Mouse (Mus musculus): ENCODE results near the gene Ift46. TPM values are rescaled to one million over a fixed set of nuclear protein-coding genes. Genes with fewer than 3 reads are reported as not detected.

The Ift46 gene
- 38.5 and 53.7 TPM in 2 replicates for total RNA-seq (2015)
- total RNA-seq (2017): 27.6 and 40.8 TPM in 2 replicates

- ATAC-seq (ENCODE audit: poor library complexity, severe bottlenecking): peak; percentile 93
Measured at GRCm38 (mm10) chr9:44767101-44768028, at the start of gene Ift46, which contains the start of gene Arcn1. Gene Ift46, plus strand, starts transcription at chr9:44767908. Gene Arcn1, minus strand, starts transcription at chr9:44767845.

GRCm38 (mm10) chr9:44718937-44719631, 48.6 kb upstream of the Ift46 start:
- no peak for ATAC-seq (ENCODE audit: poor library complexity, severe bottlenecking)

GRCm38 (mm10) chr9:44719632-44720357, 47.9 kb upstream of the Ift46 start:
- no peak for ATAC-seq (ENCODE audit: poor library complexity, severe bottlenecking)

GRCm38 (mm10) chr9:44720358-44721153, 47.2 kb upstream of the Ift46 start:
- no peak for ATAC-seq (ENCODE audit: poor library complexity, severe bottlenecking)

- ATAC-seq (ENCODE audit: poor library complexity, severe bottlenecking): peak; percentile 90
Measured at GRCm38 (mm10) chr9:44721154-44721876, 46.4 kb upstream of the Ift46 start.

- ATAC-seq (ENCODE audit: poor library complexity, severe bottlenecking): no peak
Measured at GRCm38 (mm10) chr9:44721877-44722186, 45.9 kb upstream of the Ift46 start.

- no peak for ATAC-seq (ENCODE audit: poor library complexity, severe bottlenecking)
Measured at GRCm38 (mm10) chr9:44722575-44722974, 45.1 kb upstream of the Ift46 start.

GRCm38 (mm10) chr9:44723008-44723407, 44.7 kb upstream of the Ift46 start:
- no peak for ATAC-seq (ENCODE audit: poor library complexity, severe bottlenecking)

GRCm38 (mm10) chr9:44723521-44724041, 44.1 kb upstream of the Ift46 start:
- ATAC-seq (ENCODE audit: poor library complexity, severe bottlenecking): no peak

- ATAC-seq (ENCODE audit: poor library complexity, severe bottlenecking): no peak
Measured at GRCm38 (mm10) chr9:44724223-44724622, 43.5 kb upstream of the Ift46 start.

- ATAC-seq (ENCODE audit: poor library complexity, severe bottlenecking): no peak
Measured at GRCm38 (mm10) chr9:44724665-44725064, 43.0 kb upstream of the Ift46 start.

- no peak for ATAC-seq (ENCODE audit: poor library complexity, severe bottlenecking)
Measured at GRCm38 (mm10) chr9:44726431-44727146, 41.1 kb upstream of the Ift46 start.

- ATAC-seq (ENCODE audit: poor library complexity, severe bottlenecking): no peak
Measured at GRCm38 (mm10) chr9:44727441-44727840, 40.3 kb upstream of the Ift46 start.

GRCm38 (mm10) chr9:44732130-44732549, 35.6 kb upstream of the Ift46 start:
- ATAC-seq (ENCODE audit: poor library complexity, severe bottlenecking): no peak

- ATAC-seq (ENCODE audit: poor library complexity, severe bottlenecking): no peak
Measured at GRCm38 (mm10) chr9:44732921-44733530, 34.7 kb upstream of the Ift46 start.

- peak; percentile 55 for ATAC-seq (ENCODE audit: poor library complexity, severe bottlenecking)
Measured at GRCm38 (mm10) chr9:44733671-44734523, 33.8 kb upstream of the Ift46 start.

All from megakaryocyte, adult 5-6 weeks (primary cell).